Mouse (Mus musculus) left cerebral cortex, postnatal 36 days (tissue): Measurements from ENCODE around the gene BC028528. TPM values are rescaled to one million over a fixed set of nuclear protein-coding genes. Genes with fewer than 3 reads are reported as not detected.
"Not testable (repeated sequence)": the region's sequence is repeated elsewhere in the genome, so short reads cannot be mapped to it uniquely, and the experiment has no call there.

Experiments
- DNase-seq, 2 experiments: peaks; one replicate each; pipeline ENCODE4 v3.0.0; 2021 to 2022; ENCODE audit warnings: low spot score in 2 of 2, mixed read lengths in 1 of 2
- intact Hi-C: fragments of 180-260 bp; cut with DNase I; formaldehyde crosslinking; loops from one replicate; pipeline ENCODE4 v1.15.1; 2025
- total RNA-seq, 2 experiments: library from RNA; stranded (reverse); gene quantifications; 2 replicates each; pipeline ENCODE4 v1.2.3; 2021

Gene BC028528
- total RNA-seq, 2 experiments from 2014 or later = 3.4 to 5.5 TPM

- intact Hi-C loops = loop anchor here (1.0 to 2.0 kb wide), 2 partner anchors 25 to 46 kb away; partner anchors contain the start of gene Ciart
- DNase-seq = no peak
Measured at GRCm38 (mm10) chr3:95906860-95907259, 15.1 kb upstream of the BC028528 start.

- no peak for DNase-seq
- intact Hi-C loops = loop anchor here (2.0 kb wide), 1 partner anchor 45 kb away; no protein-coding TSS in a partner anchor
Measured at GRCm38 (mm10) chr3:95905940-95906492, 14.2 kb upstream of the BC028528 start.

DNA sequence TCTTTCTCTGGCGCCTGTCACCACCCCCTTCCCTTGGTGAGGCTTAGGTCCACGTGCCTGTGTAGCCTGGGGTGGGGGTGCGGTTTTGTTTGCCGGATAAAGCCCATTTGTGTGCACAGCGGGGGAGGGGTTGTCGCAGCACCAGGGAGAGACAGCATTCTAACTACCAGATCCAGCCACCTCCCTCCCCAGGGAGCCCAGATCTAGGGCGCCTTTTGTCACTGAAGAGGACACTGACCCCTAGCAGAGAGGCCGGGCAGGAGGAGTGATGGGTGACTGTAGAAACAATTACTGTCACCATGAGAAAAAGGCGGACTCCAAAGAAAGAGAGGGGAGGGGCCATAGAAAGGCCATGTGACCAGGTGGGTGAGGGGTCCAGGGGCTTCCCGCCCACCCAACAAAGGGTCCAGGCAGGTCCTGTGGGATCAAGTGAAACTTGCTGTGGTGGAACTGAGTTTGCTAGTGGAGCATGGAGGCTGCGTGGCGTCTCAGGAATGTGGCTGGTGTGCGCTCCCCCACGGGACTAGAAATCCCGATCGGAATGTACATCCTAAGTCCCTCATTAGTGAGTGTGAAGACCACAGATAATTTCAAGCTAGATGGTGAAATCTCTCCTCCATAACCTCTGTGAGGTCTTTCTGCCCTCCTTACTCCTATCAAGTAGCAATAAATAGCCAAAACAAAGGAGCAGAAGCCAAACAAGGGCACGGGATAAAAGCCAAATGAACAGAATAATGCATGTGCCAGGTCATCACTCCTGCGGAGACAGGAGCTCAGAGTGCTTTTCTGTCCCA is 13.5 kb upstream of the BC028528 start:
- intact Hi-C loops = no loop called here
- no peak for DNase-seq

- intact Hi-C loops = no loop called here
Measured at GRCm38 (mm10) chr3:95904568-95904967, 12.8 kb upstream of the BC028528 start, which contains the start of gene Car14. TSS of gene Car14 (minus strand) at chr3:95904691.

DNA sequence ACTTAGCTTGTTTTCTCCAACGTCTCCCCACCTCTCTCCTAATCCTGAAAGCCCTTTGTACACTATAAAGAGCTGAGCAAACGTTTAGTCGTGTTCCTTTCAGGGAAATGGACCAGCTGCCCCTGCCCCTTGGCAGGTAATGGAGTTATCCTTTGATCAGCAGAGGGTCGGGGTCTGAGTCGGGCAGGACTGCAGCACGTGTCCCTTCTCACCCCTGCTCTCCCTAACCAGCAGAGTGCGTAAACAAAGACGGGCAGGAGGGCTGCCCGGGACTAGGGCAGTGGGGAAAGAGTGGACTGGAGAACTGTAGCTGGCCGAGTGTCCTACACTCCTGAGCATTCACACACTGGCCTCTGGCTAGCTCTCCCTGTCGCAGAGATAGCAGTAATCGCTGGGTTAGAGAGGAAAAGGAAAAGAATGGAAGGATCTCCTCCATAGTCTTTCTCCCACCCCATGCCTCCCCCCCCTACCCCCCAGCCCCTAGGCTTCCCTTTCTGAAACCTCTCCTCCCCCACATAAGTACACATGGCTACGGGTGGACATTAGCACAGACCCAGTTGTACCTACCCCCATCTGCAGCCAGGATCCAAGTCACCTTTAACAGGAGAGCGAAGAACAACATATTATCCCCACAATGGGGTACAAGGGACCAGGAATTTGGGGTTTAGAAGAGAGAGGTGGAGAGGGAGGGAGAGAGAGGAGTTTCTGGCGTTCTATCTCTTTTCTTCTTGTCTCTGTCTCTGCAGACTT is 12.1 kb upstream of the BC028528 start:
- intact Hi-C loops = no loop called here
- no peak for DNase-seq

More at GRCm38 (mm10) chr3:95904568-95904967, 12.8 kb upstream of the BC028528 start, which contains the start of gene Car14:
- DNase-seq = no peak

- DNase-seq = no peak
- intact Hi-C loops = no loop called here
Measured at GRCm38 (mm10) chr3:95902643-95903042, 10.8 kb upstream of the BC028528 start.

- no peak for DNase-seq
- intact Hi-C loops = no loop called here
Measured at GRCm38 (mm10) chr3:95902373-95902625, 10.5 kb upstream of the BC028528 start.

DNA sequence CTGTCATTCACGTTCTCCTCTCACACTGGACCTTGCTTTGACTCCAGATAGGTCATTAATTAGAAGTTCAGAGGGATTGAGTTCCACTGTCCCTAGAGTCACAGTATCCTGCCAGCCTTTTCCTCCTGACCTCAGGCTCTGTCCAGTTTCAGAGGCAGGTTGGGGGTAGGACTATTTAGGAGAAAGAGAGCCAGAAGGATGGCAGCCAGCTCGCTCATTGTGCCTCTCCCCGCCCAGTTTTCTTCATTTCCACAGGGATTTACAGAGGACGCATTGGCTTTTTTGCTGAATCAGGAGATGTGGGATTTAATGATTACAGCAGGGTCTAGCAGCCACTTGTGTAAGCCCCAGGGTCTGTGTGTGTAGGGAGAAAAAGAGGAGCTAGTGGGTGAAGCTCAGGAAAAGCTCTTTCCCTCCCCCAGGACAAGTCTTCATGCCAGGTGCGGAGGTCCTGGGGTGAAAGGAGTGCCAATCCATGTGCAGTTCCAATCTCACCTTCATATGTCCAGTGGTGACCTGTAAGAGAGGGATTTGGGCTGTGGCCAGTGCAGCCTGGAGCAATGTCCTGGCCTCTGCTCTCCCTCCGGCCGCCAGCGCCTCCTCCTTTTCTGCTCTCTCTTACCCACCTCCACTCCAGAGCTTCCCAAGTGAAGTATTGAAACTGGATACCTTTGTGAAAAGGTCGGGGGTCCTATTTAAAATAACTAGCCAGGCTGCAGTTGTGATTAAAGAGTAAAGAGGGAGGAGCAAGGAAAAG is 10.0 kb upstream of the BC028528 start:
- intact Hi-C loops = no loop called here
- no peak for DNase-seq

DNA sequence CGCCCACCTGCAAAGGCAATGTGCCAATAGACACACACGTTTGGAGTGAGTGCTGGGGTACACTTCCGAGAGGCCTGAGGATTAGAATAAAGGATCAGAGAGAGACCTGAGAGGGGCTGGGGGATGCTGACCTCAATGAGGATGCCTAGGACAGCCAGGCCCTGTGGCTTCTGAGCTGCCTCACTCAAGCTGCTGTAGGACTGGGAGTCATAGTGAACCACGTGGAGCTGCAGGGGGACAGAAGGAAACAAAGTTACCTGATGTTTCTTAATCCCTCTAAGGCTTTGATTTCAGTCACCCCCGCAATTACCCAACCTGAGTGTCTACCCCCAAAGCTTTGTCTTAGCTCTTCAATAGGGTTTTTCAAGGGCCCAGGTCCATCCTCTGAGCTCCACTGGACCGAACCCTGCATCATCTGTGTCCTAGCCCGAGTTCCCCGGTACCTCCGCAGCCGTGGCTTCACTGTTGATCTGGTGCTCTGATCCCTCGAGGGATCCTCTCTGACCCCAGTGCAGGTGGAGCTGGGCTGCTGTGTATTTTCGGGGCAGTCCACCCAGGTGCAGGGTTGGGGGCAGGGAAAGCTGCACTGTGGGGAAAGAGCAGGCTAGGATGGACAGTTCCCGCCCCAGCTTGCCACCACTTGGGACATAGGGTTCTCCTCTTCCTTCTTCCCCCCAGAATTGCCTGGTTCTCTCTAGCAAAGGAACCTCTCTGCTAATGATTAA is 8.2 kb upstream of the BC028528 start:
- intact Hi-C loops = no loop called here
- no peak for DNase-seq

- DNase-seq, intact Hi-C loops: not testable (repeated sequence)
Measured at GRCm38 (mm10) chr3:95895501-95895900, 3.7 kb upstream of the BC028528 start.

DNA sequence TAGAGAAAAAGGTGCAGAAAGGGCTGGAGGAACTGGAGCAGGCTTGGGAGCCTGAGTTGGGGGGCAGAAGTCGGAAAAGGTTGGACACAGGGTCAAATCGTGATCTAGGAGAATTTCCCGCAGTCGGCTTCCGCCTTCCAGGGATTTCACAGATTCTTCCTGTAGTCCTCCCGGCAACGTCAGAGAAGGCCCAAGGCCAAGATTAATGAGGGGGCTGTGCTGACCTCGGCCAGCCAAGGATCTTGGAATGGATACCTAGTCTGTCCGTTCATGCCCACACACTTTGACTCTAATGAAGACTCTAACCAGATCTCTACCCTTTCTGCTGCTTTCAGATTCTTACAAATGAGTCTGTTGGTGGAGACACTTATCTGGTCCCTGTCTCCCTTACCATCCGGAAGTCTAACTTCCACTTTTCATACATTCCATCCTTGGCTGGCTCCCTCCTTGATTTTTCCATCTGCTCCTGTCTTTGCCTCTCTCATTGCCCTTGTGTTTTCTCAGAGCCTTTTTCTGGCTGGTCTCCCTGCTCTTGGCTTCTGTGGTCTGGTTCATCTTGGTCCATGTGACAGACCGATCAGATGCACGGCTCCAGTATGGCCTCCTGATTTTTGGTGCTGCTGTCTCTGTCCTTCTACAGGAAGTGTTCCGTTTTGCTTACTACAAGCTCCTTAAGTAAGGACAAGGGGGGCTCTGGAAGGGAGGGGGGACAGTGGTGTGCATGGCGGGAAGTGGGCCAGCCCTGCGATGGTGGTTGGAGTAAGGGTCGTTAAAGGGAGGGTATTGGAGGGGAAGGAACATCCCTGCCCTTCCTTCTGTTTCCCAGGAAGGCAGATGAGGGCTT is 2.7 kb upstream of the BC028528 start:
- intact Hi-C loops = no loop called here
- peak; percentile 52 to 55 for DNase-seq

DNA sequence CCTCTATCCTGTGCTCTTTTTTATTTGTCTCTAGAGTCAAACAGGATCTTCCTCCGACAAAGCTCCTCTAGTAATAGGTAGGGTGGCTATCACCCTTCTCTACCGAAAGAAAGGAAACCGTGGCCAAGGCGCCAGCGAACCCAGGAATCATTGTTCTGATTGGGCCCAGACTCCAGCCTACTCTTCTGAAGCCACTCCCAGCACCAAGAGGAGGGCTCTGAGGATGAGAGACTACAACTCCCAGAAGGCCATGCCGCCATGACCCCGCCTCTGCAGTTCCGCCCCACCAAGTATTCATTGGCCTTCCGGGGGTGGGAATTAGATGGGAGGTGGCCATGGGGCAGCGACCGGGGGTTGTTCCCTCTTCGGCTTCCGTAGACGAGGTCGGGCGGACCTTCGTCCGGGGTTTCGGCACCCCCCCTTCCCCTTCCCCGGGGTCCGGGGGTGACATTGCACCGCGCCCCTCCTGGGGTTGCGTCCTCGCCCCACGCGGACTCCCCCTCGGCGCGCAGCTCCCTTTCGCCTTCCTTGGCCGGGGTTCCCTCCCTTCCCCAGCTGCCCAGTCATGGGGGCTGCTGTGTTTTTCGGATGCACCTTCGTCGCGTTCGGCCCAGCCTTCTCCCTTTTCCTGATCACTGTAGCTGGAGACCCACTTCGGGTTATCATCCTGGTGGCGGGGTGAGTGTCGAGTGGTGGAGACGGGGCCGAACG is 2.0 kb upstream of the BC028528 start, which contains the start of gene Aph1a:
Gene Aph1a, plus strand, starts transcription at position 364 of the 711 bp plus-strand sequence.
- DNase-seq = peak; percentile 95 to 96
- intact Hi-C loops = loop anchor here (1.0 kb wide), 1 partner anchor 36 kb away; the partner anchor contains the start of gene Anp32e

DNA sequence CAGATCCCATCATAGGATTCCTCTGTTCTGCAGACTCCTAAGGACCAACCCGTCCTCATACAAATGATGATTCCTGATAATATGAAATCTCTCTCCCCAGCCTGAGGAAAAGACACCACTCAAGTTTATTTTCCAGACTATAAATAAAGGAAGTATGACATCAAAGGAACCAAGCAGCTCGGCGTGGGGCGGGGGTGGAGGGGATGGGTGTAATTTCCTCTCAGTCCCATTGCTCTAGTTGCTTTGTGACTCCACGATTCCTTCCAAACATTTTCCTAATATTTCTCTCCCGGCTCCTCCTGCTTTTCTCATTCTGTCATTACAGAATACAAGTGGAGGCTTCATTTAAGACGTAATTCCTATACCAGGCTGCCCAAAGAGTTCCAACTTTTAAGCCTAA is 1.3 kb upstream of the BC028528 start:
- DNase-seq = no peak
- intact Hi-C loops = loop anchor here (1.0 kb wide), 1 partner anchor 36 kb away; the partner anchor contains the start of gene Anp32e

GRCm38 (mm10) chr3:95892066-95893052 is 554 bp upstream of the BC028528 start:
- intact Hi-C loops = loop anchor here (1.0 kb wide), 1 partner anchor 37 kb away; the partner anchor contains the start of gene Anp32e
- DNase-seq = no peak

- intact Hi-C loops = no loop called here
- DNase-seq = no peak
Measured at GRCm38 (mm10) chr3:95889664-95890063, 2.1 kb downstream of the BC028528 start.

- intact Hi-C loops = no loop called here
- DNase-seq = no peak
Measured at GRCm38 (mm10) chr3:95887596-95887995, 4.2 kb downstream of the BC028528 start.
